Mouse (Mus musculus): Measurements from ENCODE around the gene Rgs9.

Gene Rgs9

DNA sequence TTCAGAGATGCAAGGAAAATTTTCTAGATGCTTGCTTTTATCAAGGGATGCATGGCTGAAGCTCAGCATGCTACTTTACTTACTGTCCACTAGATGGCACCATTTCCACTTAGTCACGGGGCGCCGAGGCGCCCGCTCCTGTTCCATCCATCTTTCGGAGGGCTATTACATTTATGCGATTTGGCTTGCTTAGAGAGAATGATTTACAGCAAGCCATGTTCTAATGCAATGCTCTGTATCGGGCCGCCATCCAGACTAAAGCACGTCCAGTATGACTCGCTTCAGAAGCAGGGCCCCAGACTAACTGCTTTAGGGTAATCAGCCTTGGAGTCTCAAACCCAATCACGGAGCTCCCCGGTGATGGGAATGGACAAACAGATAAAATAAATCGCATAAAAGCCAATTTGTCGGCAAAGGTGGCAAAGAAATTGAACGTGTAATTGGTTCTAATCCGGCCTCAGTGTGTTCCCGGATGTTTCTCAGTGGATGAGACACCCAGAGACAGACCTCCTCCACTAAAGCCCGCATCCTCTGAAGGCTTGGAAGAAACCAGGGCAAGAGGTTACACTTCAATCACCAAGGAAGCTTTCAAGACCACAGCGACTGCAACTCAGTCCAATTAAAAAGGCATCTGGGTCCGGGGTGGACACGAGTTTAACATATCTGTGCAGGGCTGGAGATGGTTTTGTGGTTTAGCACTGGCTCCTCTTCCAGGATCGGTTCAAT lies 53.1 kb downstream of the Rgs9 start:
- peak; percentile 48 for DNase-seq (ENCODE audit: extremely low spot score, low spot score)

DNA sequence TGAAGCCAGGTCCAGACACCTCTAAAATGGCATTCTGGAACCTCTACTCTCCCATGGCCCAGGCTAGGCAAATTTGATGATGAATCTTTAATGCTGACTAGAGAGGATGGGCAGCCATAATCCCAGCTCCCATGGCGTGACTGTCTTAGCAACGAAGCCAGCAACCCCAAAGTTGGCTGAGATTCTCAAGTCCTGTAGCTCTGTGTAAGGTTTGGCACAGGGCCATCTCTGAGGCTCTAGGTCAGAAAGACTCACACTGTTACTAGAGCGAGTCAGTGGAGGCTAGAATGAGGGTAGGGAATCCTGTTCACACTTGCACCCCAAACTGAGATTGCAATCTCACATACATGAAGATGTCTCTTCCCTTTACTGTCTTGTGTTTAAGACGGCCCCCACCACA lies 57.8 kb downstream of the Rgs9 start:
- no peak for DNase-seq (ENCODE audit: extremely low spot score, low spot score)

DNA sequence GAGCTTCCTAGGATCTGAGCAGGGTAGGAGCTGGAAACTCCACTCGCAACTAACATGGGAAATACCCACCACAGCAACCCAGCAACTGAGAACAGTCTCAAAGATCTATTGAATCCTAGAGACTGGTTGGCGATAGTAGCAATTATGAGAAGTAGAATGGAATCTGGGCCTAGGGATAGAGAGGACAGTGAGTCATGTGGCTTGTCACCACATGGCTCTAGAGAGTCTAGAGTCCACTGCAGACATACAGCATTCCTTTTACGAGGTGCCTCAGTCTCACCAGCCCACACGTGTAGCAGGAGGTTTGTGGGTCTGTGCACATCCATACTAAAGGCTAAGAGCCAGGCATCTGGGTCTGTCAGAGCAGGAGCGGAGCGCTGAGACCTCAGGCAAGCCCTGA lies 59.3 kb downstream of the Rgs9 start:
- no peak for DNase-seq (ENCODE audit: extremely low spot score, low spot score)

DNA sequence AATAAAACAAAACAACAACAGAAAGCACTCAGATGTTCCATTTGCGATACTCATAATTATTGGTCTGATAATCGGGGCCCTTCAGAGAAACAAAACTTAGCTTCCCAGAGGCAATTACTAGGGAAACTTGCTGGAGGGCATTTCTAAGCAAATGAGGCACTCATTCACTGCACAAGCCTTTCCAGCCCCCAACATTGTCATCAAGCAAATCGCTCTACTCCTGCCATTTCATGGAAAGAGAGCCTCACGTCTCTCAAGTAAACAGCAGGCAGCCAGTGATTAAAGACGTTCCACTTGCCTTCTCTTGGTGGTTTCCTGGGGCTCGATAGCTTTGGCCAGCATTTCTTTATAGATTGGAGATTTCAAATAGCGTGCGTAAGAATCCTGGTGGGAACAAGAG lies 60.1 kb downstream of the Rgs9 start:
- no peak for DNase-seq (ENCODE audit: extremely low spot score, low spot score)

DNA sequence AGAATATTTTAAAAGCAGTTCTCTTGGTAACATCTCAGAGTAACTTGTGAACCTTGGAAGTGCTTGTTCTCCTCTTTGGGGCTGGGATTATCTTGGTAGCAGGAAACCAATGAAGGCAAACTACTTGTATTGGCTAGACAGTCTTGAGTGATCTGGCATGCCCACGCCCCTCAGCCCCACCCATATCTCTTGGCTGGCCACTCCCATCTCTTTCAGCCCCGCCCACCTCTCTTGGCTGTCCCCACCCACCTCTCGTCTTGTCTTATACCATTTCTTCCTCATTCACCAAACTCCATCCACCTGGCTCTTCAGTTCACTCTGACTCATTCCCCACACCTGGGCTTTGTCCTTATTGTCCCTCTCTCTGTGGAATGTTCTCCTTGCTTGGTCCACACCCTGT lies 64.3 kb downstream of the Rgs9 start:
- no peak for DNase-seq (ENCODE audit: extremely low spot score, low spot score)

DNA sequence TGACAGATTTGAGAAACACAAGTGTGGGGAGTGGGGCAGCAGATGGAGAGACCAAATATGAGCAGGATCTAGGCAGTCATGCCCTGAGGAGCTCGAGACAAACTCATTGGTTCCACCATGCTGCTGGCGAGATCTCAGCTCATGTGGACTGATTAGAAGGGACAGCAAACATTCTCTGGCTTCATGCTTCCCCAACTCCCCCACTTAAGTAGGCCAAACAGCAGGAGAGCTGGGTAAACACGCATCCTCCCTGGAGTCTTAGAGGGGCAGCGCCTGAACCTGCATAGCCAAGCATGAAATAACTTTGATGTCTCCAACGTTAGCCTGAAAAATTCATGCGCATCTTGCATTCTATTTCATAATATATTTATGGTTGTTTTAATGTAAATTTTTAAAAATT lies 65.1 kb downstream of the Rgs9 start:
- DNase-seq (ENCODE audit: extremely low spot score, low spot score) = no peak

DNA sequence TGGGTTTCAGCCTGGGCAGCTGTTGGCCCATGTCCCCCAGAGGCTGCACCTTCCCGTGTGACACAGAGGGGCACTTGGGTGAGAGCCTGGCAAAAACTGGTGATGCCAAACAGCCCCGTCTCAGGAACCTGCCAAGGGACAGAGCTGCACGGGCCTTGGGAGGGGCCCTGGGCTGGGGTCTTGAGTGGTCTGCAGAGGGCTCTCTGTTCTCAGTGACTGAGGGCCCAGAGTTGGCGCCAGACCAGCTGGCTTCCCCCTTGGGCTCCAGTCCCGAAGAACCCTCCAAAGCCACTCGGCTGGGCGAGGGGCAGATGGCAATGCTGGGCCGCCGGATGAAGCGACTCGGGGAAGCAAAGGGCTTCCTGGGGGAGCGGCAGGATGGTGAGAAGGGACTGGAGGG lies 70.8 kb downstream of the Rgs9 start:
- DNase-seq (ENCODE audit: extremely low spot score, low spot score) = no peak

DNA sequence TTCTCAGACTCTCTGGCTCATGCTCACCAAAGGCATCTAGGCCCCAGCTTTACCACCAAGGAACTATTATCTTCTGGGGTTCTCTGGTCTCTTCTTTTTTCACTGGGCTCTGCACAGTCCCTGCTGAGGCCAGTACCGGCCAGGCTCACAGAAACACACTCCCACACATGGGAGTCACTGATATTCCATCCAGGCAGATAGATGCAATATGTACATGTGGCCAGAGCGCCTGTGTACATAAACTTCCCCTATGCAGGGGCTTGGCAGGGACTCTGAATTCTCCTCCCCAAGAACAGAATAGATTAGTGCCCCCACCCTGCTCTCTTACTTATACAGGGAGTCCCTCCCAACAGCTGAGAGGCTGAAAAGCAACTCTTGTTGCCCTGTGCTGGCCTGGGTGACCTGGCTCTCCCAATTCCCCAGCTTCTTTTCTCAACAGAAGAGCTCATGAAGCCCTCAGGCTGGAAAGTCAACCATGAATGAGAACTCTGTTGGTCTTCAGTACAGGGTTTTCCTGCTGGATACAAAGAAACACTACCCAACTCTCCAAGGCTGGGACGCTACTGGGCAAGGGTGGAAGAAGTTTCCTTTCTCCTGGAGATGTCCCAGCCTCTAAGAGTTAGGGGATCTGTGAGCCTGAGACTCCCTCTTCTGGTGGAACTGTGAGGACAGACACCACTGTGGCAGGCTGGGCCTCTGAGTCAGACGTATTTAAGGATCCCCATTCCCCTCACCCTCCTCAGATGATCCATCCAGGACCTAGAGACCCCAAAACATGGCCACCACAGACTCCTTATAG lies 76.5 kb downstream of the Rgs9 start:
- no peak for DNase-seq (ENCODE audit: extremely low spot score, low spot score)

DNA sequence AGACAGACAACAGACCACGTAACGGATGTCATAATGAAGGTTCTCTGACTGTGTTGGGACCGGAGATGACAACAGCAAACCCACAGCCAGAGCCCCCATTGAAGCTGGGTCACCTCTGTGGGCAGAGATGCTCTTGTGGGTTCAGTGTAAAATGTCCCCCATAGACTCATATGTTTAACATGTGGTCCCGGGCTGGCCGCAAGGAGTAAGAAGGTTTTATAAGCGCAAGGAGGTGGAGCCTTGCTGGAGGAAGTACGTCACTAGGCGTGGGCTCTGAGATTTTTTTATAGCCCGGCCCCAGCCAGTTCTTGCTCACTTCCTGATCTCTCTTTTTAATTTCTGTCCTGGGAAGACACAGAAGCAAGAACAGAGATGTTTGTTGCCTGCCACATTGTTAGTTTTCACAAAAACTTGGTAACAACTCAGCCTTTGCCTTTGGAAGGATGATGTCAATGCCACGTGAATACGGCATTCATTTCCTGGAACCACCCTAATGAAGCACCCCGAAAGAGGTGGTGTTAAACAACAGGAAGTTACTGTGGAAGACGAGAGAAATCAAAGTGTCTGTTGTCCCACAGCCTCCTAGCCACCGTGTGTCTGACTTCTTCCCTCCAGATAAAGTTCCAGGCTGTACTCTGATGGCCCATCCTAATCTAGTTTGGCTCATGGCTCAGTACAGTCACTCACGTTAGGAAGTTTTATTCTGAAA lies 79.1 kb downstream of the Rgs9 start:
- no peak for DNase-seq (ENCODE audit: extremely low spot score, low spot score)

DNA sequence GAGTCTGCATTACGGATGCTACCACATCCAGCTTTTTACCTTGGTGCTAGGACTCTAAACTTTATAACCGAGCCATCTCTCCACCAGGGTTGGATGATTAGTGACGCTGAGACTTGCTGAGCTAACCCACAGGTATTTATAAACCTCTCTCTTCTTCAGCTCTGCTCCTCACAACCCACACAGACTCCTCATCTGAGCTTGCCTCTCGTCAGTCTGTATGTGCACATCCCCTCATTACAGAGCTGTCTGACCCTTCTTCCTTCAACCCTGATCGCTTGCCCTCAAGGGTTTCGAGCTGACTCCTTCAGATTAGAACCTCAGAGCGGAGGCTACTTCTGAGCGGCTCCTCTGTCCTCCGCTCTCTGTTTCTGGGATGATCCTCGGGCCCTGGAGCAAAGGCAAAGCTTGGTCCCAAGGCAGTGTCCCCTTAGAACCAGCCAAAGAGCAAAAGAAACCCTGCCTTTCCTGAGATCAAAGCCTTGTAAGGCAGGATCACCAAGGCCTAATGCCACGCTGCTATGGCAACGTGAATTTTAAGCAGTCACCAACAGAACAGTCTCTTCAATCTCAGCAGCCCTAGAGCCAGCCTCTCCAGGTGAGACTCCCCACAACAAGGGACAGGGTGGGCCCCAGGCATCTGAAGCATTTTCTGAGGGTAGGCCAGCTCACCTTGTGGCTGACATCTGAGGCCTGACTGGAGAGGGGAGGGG lies 79.9 kb downstream of the Rgs9 start:
- DNase-seq (ENCODE audit: extremely low spot score, low spot score) = no peak

DNA sequence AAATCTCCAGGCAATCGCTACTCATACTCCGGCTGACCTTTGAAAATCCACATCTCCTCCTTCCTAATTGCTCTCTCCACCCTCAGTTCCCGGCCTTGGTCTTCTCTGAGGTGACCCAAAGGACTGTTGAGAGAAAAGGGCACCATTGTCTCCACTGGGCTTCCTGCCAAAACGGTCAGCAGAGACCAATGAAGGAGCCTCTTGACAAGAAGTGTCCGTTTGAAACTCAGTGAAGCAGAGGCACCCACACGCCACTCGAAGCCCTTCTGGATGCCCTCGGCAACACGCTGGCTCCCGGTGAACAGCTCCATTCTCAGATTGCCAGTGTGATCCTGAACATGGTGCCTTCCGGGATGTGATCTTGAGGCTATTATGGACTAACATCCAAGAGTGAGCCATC lies 87.2 kb downstream of the Rgs9 start:
- no peak for DNase-seq (ENCODE audit: extremely low spot score, low spot score)

DNA sequence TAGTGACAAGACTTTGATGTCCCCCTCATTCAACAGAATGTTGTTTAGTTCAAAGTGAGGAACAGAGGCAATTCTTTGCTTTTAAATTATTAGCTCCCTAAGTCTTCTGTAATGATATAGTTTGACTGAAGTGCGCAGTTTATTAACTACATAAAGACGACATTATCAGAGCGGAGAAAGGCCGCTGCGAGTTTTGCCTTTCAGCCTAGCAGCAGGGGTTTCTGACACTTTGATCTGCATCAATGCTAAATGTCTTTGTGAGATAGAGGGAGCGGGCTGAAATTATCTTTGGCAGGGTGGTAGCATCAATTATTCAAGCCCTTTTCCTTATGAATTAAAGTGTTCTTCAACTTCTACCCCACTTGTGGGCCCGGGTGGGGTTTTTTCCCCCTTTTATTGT lies 87.6 kb downstream of the Rgs9 start:
- no peak for DNase-seq (ENCODE audit: extremely low spot score, low spot score)

DNA sequence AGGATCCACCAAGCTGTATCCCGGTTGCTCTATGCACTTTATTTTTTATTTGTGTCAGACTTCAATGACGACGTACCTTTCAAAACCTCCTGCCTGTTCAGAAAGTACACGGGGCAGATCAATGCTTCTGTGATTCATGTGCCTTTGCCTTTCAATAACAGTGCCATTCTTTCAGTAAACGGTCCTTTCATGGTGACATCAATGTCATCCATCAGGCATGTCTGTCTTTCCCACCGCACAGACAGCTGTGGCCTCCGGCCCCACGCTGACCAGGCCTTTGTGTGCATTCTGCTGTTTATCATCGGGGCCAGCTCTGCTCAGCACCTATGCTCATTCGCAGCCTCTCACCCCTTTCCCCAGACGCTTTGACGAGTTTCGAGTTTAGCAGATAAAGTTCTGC lies 91.2 kb downstream of the Rgs9 start:
- peak; percentile 68 for DNase-seq (ENCODE audit: extremely low spot score, low spot score)

DNA sequence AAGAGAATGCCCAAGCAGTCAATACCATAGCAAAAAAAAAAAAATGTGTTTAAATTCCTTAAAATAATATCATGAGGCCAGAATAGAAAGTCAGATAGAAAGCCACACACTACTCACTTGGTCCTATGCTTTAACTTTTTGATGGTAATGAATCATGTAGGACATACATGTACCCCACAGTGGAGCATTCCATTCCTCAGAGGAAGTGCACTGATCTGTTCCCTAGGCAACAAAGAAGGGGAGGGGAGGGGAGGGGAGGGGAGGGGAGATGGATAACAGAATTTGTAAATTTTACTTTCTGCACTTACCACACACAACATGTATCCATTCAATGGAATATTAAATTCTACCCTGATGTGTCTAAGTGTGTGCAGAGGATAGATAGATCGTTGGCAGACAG lies 91.9 kb downstream of the Rgs9 start:
- DNase-seq (ENCODE audit: extremely low spot score, low spot score) = no peak

DNA sequence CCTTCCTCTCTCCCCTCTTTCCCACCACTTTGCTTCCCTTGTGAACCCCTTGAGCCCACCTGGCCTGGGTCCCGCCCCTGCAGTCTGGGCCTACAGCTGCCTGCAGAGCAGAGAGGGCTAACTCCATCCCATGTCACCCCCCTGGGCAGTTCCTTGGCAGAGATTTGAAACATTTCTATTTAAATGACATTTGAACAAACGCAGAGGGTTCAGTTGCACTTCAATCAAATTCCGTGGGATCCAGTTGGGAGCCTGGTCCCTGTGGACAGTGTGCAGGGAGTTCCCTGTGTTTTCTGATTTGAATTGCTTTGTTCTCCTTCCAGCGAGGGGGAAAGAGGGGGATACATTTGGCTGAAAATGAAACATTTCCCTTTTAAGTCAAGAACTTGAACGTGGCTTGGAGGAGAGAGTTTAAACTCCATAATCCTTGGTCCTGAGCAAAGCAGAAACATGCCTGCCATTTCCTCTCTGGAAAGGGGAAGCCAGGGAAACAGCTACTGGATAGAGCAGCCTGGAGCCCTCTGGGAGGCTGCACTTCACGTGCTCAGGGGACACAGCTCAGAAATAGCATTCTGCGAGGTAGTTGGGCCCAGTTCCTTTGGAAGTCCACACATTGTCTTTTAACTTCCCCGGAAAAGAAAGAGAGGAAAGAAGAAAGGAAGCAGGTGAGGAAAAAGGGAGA lies 98.2 kb downstream of the Rgs9 start:
- no peak for DNase-seq (ENCODE audit: extremely low spot score, low spot score)

DNA sequence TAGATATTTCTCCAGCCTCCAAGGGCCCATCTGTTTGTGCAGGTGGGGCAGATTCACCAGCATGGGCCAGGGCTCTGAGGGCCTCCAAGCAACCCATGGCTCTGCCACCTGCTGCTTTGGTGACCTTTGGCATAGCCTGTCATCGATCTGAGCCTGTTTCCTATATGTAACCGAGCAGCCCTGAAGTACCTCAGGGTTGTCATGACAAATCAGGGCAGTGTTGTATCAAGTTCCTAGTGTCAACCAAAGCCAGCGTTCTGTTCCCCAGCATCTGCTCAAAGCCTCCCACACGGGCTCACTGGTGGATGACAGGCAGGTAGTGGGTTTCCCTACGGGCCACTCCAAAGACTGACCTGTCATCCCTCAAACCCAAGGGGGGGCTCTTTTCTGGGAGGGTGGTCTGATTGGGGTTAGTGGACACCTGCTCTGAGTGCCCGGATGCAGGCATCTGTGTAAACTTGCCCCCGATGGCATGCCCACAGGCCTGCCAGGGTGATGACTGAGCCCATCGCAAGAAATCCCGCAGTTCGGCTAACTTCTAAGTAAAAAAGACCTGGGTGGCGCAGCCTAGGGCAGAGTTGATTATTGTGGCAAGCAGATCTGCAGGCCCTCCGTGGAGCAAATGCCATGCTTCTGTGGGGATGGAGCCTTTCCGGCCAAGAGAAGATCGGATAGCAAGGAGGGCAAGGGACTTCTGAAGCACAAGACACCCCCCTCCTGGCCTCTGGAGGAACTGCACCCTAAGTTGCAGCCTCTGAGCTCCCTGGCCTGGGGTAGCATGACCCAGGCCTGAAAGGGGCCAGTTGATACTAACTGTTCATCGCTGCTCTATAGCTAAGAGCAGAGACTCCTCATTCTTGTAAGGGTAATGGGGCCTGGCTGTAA lies 105.0 kb downstream of the Rgs9 start:
- DNase-seq (ENCODE audit: extremely low spot score, low spot score) = peak; percentile 90

DNA sequence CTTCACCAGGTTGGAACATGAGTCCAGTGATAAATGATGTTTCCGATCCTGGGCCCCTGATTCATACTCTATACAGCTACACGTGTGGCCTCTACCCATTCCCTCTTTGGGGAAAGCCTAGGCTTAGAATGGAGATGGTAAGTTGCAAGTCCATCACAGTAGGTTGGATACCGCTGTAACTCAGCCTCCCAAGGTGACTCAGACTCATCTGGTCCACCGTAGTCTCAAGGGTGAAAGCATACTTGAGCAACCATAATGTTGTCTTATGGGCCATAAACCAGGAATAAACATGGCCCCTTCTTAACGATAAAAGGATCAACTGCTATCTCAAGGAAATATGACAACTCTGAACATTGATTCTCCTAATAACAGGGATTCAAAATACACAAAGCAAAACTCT lies 109.7 kb downstream of the Rgs9 start:
- DNase-seq (ENCODE audit: extremely low spot score, low spot score) = no peak

DNA sequence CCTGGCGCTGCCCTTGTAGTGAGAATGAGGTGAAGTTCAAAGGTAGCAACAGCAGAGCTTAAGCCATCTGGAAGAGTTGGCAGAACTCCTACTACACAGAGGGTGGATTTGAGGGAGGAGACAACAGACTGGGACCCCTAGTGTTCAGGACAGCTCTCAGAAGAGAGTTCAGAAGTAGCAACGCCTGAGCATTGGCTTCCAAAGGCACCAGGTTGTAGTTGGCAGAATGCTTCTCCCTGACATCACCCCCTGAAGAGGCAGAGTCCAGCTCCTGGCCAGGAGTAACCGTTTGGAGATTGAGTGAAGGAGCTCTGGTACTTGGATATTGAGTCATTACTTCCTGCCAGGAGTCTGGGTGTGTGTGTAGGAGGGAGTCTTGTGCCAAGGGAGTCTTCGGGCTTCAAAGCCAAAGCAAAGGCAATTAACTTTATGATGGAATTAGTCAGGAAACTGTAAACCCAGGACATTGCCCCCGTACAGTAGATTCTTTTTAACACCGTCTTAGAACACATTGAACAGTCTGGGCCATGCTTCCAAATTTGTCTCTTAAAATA lies 110.2 kb downstream of the Rgs9 start:
- DNase-seq (ENCODE audit: extremely low spot score, low spot score) = no peak

DNA sequence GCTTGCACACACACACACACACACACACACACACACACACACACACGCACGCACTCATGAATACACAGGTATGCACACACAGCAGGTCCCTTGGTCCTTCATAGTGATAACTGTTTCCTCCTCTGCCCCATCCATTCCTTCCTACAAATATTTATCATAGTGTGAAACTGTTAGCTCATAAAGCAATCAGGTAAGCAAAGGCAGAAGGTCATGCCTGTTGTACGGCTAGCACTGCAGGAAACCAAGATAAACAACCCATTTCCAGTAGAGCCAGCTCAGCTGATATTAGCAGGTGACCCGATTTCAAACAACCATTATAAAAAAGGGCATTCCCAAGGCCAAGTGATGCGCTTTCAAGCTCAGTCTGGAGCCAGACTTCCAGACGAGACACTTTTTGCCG lies 116.8 kb downstream of the Rgs9 start:
- DNase-seq (ENCODE audit: extremely low spot score, low spot score) = no peak

DNA sequence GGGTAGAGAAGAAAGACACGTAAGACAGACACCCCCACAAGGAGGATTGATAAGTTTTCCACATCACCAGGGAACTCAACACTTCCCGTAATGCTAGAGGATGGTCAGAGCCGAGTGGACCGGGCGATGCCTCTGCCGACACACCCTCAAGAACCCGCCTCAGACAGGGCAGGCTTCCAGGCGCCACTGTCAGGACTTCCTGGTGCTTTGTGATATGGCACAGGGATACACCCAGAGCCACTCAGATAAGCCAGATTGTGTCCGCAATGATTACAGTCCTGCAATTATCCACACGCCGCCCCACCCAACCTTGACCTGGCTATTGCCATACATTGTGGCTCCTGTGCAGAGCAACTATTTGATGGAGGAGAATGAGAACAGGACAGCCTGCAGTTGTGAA lies 117.6 kb downstream of the Rgs9 start:
- DNase-seq (ENCODE audit: extremely low spot score, low spot score) = no peak
